Mouse (Mus musculus) megakaryocyte, embryonic 14.5 days (primary cell): ENCODE measurements around the gene Sarm1.

ENCODE experiments used
- FLI1 ChIP-seq: IDR thresholded peaks from 2 replicates; pipeline ENCODE4 v1.6.1; 2012; ENCODE audit warnings: low read length, inconsistent platforms, mixed read lengths
- GATA1 ChIP-seq: IDR thresholded peaks from 3 replicates; pipeline ENCODE4 v1.6.1; 2012; ENCODE audit warnings: mixed read lengths, low read length, inconsistent platforms, borderline replicate concordance

GRCm38 (mm10) chr11:78453675-78454074 lies 43.9 kb downstream of the Sarm1 start:
- no peak for TF ChIP-seq GATA1
- TF ChIP-seq FLI1: no peak
